Mouse (Mus musculus): Measurements from ENCODE around the gene Lcn10.
A peak's percentile ranks its signal among the peaks of the same experiment; 100 is the strongest.
"Not testable (repeated sequence)": the region's sequence is repeated elsewhere in the genome, so short reads cannot be mapped to it uniquely, and the experiment has no call there.

Lcn10 gene

DNA sequence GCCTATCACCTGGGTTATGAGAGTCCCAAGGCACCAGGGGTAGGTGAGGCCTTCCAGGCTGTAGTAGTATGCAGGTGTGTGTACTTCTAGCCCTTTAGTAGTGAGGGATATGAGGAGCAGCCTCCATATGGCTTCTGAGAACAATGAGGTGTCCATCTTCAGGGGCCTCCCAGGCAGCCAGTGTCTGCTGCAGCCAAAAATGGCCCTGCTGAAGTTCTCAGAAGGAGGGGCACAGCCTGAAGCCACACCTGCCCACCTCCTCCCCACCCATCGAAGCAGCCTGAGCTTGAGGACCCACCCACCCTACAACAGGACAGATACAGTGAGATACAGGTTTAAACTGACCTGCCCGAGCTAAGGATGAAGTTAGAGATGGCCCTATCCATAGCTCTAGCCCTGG, at the start of gene Lcn10:
Gene Lcn10, plus strand, starts transcription at position 301 of the 400 bp plus-strand sequence.
- DNase-seq = no peak

DNA sequence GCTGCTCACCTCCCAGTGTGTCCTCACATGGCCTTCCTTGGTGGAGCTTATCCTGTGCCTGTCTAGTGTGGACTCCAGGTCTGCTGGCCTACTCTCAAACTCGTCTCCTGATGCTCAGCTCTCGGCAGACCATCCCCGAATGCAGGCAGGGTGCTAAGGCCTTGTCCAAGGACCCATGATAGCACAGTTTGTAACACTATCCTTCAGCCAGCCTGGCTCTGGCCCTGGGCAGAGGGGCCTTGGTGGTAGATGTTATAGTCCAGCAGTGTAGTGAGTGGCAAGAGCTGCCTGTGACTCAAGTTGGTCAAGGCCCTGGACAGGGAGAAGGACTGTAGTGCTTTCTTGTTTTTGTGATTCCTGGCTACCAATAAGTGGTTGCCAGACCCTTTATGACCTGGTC, 48.9 kb upstream of the Lcn10 start:
- no peak for DNase-seq

DNA sequence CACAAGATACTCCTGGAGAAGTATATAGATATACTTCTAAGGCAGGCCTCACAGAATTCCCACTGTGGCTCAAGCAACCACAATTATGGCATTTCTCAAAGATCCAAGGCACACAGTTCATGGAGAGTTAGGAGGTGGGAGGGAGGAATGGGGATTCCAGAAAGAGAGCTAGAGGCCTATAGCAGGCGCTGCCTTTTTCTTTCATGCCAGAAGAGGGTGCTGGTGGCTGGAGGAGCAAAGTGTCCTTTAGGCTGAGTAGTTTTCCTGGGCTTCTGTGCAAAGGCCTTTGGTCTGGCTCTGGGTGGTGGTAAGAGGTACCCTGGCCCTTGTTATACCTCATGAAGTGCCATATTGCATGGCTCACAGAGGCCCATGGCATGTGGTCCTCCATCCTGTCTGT, 48.5 kb upstream of the Lcn10 start:
- no peak for DNase-seq

DNA sequence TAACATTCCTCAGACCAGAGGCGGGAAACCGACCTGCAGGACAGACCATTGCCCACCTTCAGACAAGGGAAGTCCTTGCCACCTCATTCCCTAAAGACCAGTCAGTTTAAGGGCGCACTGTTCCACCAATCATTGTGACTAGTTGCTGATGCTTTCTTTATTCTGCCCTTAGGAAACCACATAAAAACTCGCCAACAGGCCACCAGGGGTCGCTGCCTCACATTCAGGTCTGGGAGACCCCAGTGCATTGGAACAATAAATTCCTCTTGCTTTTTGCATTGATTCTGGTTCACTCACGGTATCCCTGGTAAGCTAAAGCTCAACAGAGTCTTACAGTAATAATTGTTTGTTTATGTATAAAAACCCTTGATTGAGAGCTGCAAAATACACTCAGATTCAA, 42.6 kb upstream of the Lcn10 start:
- peak; percentile 59 to 66 for DNase-seq

DNA sequence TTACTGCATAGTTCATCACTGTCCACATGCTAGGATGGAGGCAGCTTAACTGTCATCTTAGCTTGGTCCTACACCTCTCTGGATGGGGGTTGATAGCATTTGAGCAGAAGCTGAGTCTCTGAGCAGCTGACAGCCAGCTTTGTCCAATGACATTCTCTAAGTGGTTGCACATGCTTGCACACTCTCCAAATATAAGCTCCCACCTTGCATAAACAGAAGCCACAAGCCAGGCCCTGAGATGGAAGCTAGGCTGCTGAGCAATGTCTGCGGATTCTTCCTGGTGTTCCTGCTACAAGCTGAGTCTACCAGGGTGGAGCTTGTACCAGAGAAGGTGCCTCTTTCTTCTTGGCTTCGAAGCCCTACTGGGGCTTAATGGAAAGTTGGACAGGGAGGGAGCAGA, 29.6 kb upstream of the Lcn10 start, which contains the start of gene Lcn8:
Gene Lcn8, plus strand, starts transcription at position 219 of the 400 bp plus-strand sequence.
- DNase-seq = no peak

DNA sequence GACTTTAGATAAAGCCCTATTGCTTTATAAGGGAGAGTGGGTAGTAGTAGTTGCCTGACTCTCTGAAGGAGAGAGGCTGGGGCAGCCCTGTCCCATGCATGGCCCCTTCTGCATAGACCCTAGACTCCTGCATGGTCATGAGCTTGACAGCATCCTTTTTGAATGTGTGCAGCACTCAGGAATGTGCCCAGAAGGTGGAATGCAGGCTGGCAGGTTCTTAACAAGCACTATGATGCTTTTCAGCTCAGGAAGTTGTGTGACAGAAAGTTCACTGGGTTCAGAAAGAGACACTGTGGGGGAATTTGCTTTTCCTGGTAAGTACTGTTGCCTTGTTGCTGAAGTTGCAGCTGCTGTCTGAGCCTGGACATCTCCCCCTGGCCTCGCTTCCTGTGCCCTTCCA, 28.0 kb upstream of the Lcn10 start:
- DNase-seq = no peak

DNA sequence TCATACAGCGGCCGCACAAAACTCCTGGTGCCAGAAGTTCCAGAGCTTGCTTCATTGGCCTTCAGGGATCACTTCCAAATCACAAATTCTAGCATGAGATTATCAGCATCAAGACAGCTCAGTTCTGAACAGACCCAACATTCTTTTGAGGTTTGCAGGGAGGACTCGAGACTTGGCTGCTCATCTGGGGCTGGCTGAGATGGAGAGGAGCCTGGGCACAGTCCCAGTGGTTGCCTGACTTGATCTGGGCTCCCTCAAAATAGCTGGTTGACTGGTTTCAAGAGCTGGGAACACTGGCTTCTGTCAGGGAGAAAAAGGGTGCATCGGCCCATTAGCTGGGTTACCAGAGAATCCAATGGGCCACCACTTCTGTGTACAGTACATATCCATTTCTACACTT, 25.8 kb upstream of the Lcn10 start:
- DNase-seq = no peak

DNA sequence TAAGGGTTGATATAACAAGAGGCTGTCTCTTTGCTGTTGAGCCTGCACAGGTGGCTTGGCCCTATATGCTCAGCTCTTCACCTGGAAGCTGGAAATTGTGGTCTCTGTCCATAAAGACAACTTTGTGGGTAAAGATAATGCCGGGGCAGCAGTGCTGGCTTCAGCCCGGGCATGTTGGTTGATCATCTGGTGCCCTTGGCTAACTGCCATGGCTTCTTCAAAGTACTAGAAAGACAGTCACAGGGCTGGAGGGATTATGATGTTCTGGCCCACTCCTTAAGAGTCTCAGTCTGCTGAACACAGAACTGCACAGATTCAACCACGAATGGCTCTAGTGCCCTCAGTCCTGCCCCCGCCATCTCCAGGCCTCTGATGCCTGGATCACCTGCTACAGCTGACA, 25.3 kb upstream of the Lcn10 start:
- DNase-seq = no peak

DNA sequence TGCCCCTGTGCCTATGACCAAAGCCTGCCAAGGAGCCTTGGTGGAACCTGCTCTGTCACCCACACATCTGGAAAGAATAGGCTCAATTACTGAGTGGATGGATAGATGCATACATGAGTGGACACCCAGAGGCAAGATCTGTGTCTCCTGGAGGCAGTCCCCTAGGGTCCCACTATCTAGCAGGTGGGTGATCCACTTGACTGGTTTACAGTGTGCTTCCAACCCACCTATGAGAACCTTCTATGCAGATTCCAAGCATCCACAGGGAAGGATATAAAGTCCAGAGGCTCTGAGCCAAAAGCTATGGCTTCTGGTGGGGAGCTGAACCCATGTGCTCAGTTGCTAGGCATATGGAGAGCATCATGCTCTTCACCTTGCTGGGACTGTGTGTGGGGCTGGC, 24.9 kb upstream of the Lcn10 start, which contains the start of gene Lcn5:
Gene Lcn5, plus strand, starts transcription at position 301 of the 400 bp plus-strand sequence.
- no peak for DNase-seq

DNA sequence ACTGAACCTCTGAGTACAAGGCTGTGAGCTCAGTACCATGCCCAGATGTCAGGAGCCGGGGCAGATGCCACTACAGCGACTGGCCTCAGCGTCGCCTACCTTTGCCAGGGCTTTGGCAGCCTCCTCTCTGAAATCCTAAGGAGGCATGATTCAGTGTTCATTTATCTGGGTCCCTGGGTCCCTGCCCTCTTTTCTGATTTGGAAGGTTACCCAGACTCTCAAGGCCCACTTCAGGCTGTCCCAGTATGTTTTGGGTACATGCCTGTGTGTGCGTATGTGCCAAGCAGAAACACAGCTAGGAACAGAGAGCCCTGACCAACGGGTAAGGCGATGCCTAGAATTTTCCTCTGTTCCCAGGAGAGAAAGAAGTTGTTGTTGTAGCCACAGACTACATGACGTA, 22.2 kb upstream of the Lcn10 start:
- no peak for DNase-seq

DNA sequence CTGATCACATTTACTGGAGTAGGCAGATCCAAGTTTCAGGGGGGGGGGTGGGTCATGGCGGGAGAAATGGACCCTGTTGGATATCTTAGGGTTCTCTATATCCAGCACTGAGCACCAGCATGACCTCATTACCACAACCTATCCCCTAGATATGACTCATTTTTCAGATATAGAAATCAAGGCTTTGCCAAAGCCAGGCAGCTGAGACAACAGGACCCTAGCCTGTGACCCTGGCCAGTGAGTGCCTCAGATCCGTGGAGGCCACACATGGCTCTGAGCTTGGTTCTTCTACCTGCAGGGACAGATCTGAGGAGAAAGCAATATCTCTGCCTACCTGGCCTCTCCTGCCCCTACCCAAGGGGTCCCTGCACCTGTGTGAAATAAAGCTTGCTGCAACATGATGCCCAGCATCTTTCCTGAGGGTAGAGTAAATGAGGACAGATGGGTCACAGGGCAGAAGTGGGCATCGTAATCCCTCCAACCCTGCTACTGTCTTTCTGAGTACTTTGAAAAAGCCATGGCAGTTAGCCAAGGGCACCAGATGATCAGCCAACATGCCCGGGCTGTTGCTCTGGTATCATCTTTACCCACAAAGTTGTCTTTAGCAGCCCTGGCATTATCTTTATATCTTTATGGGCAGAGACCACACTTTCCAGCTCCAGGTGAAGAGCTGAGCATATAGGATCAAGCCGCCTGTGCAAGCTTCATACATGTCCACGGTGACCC, 21.1 kb upstream of the Lcn10 start:
- DNase-seq = no peak

DNA sequence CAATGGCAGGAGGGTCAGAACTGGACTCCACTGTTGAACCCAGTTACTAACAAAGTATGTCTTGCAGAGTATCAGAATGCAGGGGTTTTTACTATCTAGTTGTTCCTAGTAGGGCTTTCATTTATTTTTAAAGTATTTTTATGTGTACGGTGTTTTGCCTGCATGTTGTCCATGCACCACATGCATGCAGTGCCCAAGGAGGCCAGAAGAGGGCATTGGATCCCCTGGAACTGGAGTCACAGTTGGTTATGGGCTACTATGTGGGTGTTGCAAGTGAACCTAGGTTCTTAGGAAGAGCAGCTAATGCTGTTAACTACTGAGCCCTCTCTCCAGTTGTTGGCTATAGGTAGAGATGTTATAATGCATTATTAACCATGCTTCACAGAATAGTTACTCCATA, 19.0 kb upstream of the Lcn10 start:
- DNase-seq = peak; percentile 56 to 64

DNA sequence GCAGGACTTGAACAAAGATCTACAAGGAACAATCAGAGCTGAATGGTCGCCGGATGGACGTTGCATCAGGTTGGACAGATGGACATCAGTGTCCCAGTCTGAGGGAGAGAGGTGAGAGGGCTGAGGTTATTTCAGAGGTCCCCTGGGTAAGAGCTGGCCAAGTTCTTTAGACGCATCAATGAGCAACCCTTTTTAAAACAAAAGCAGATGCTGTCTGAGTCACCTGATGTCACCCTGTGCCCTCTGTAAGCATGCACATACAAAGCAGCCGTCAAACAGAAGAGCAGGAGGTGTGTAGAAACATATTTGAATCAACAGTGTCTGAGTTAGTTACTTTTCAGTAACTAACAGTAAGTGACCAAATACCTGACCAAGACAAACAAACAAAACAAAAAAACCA, 18.4 kb upstream of the Lcn10 start:
- DNase-seq = no peak

DNA sequence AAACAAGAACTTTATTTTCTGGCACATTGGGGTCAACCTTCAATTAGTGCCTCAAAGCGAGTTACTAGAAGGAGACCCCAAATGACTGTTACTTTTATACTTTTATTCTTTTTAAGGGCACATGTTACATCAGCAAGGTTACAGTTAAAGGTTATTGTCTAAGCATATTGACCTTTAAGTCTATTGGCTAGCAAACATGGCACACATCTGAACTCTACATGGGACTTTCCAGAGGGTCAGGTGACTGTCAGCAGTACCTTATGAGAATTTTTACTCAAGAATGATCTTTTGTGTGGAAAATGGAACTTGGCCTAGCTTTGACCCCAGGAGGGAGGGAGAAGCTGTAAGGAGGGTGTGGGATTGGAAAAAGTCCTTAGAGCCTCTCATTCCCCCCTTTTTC, 16.0 kb upstream of the Lcn10 start:
- DNase-seq = no peak

DNA sequence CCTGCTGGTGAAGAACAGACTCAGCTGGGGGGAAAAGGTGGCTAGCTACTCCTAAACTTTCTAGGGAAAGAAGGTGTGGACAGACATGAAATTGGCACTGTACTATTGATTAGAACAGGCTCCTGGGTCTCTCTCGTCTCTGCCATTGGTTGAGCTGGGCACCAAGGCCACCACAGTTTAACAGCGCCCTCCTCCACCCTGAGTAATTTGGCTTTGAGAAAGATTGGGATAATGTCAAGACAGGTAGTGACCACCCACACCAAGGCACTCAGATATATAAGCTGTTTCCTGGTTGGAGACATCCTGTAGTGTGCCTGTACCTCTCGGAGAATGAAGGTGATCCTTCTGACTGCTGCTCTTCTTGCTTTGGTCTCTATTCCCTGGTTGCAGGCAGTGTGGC, 6.0 kb upstream of the Lcn10 start, which contains the start of gene Lcn6:
Gene Lcn6, plus strand, starts transcription at position 301 of the 400 bp plus-strand sequence.
- DNase-seq = no peak

DNA sequence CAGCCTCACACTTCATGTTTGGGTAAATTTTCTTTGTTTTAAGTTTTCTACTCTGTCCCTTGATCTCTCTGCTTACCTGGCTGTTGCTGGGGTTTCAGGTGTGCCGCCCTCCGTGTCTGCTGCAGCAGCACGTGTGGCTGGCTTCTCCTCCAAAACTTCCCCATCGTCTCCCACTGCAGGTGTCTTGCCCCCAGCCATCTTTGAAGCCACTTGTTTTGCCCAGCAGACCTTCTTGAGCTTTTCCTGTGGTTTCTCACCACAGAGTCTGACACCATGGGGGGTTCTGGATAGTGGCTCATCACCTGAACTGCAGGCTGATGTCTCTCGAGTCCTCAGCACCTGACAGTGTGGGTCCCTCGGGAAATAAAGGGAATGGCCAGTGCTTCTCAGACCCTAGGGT, 3.0 kb upstream of the Lcn10 start:
- DNase-seq = no peak

DNA sequence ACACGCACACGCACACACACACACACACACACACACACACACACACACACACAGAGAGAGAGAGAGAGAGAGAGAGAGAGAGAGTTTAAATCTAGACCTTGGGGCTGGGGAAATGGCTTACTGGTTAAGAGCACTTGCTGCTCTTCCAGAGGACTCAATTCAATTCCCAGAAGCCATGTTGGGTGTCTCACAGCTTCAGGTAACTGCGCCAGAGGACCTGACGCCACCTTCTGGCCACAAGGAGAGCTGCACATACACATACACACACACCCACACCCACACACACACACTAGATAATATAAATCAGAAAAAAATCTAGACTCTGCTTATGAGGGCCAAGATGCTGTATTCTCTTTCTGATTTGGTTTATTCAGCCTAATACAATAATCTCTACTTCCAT, 4.4 kb downstream of the Lcn10 start:
- no peak for DNase-seq

DNA sequence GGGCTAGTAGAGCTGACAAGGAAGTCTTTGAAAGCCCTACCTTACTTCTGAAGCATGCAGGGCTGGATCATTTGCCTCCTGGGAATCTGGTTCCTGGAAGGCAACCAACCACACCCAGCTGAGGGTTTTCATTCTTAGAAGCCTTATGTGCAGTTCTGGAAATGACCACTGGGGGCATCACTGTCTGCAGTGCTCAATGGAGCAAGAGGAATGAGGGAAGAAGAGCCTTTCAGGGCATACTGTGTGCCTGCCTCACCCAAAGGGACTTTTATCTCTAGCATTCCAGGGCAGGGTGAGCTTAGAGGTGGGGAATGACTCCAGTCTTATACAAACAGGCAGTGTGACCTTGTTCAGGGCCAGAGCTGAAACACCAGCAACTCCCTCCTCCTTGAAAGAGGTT, 12.1 kb downstream of the Lcn10 start:
- DNase-seq = peak; percentile 71 to 77

DNA sequence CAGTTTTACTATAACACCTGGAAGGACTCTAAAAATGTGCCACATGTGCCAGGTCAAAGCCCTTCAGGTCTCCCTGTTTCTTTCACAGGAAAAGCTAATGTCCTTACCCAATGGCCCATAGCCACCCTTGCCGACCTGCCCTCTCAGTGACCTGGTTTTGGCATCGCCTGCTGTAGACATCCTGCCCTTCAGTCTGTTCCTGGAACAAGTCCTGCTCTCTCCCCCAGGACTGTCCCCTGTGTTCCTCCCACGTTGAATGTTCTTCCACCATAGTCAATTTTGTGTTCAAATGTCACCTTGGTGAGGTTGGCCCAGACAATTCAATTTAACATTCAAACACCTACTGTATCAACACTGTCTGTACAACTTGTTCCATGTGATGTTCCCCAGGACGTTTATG, 14.4 kb downstream of the Lcn10 start:
- no peak for DNase-seq

DNA sequence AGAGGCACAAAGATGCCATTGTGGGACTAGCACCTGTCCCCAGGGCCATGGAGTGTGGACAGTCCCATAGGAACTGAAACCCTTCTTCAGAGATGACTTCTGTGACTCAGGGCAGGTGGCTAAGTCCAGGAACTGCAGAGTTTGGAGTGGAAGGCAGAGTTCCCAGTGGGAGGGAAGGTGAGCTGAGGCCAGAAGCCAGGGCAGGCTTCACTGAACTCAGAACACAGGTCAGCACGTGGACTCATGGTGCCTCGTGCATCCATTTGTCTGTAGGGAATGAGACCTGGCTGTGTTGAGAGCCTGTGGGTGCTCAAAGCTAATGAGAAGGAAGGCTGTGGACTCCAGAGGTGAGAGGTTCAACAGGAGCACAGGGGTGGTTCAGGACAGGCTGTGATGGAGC, 16.2 kb downstream of the Lcn10 start:
- no peak for DNase-seq

DNA sequence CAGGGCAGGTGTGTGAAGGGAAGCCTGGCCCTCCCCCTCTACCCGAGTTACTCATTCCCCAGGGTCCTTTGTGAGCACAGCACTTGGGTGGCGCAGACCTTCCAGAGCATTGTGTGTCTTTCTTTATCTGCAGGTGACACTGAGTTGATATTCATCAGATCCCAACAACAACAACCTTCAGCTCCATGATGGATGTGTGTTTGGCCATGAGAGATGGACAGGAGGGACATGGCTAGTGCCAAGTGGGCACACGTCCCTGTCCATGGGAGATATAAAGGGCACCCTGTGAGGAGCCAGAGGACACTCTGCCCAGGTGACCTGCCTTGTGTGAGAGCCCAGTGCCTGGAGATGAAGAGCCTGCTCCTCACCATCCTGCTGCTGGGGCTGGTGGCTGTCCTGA, 17.2 kb downstream of the Lcn10 start, which contains the start of gene Obp2a:
Gene Obp2a, plus strand, starts transcription at position 301 of the 400 bp plus-strand sequence.
- DNase-seq = not testable (repeated sequence)

DNA sequence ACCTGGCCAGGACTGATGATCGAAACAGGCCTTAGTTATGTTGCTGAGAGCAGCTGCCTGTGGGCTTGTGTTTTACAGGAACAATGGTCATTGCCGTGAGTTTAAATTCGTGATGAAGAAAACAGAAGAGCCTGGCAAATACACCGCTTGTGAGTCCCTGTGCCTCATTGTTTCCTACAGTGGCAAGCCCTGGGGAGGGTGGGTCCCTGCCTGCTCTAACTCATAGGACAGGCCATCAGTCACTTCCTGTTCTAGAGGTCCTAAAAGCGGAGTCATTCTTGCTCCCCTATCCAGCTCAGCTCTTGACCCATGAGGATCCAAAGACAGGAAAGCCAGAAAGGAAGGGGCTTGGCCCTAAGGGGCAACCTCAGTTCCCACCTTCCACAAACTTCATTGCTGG, 18.5 kb downstream of the Lcn10 start:
- no peak for DNase-seq

DNA sequence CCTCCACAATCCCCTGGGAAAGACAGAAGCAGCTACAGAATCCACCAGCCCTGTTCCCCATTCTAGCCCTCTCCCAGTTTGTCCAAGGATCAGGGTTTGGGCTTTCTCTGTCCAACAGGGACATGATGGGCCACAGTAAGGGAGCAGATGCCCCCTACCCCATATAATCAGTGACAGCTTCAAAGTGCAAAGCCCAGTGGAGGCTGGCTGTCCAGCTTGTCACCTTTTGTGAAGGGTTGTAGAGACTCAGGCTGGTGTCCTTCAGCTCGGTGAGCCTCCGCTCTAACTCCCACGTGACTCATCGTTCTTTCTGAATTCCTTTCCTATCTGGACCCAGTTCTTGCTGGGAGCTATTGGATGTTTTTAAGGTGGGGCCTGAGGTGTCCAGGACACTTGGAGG, 21.2 kb downstream of the Lcn10 start:
- no peak for DNase-seq

DNA sequence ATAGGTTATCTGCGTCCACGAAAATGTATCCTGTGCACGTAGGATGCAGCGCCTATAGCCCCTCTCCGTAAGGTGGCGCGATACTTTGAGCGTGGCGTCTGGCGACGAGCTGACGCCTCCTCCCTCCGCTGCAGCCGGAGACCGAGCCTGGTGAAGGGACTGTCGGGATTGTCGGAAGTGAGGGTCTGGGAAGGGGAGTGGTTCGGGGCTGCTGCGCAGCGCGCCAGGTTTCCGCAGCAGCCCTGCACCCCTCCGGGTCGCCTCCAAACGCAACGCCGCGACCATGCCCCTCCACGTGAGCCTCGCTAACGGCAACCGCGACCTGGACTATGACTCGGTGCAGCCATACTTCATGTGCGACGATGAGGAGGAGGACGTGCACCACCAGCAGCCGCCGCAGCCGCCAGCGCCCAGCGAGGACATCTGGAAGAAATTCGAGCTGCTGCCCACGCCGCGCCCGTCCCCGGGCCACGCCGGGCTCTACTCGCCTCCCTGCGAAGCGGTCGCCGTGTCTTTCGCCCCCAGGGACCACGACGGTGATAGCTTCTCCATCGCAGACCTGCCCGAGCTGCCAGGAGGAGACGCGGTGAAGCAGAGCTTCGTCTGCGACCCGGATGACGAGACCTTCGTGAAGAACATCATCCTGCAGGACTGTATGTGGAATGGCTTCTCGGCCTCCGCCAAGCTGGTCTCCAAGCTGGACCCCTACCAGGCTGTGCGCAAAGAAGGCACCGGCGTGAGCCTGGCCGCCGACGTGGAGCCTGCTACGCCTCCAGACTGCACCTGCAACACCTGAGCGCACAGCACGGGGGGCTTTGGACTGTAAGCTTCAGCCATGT, 24.3 kb downstream of the Lcn10 start, which contains the start of gene Bmyc:
Gene Bmyc, plus strand, starts transcription at position 97 of the 839 bp plus-strand sequence.
- peak; percentile 60 to 64 for DNase-seq
